Mouse (Mus musculus): ENCODE measurements around the gene Mknk2. TPM values are rescaled to one million over a fixed set of nuclear protein-coding genes. Genes with fewer than 3 reads are reported as not detected.
A peak's percentile ranks its signal among the peaks of the same experiment; 100 is the strongest.

Mknk2 gene
- total and polyA plus RNA-seq, 2 experiments: 87.0 to 88.6 TPM

DNA sequence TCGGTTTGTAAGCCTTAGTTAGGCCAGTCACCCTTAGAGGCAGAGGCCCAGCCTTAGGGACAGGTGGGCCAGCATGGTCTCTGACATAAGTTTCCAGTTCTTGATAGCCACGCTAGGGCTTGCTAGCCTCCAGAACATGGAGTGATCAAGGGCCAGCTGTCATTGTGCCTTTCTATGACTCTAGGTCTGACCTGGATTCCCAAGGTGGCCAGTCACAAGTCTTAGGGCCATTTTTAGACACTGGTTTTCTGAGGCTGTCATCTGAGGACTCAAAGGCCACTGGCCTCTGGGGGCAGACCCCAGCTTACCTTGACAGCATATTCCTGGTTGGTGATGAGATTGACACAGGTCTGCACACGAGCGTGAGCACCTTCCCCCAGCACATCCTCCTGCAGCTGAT is 6.7 kb downstream of the Mknk2 start:
- WGBS: 83% methylated on average over 4 of the region's 4 CpGs
- Histone ChIP-seq H3K79me2 (ENCODE audit: control insufficient read depth, insufficient read depth, low read length) (peaks cover 39% of the 10 kb centered on the region), H3K9ac (ENCODE audit: low read depth, low read length) (peak overlapping the region; percentile 8; the same call in 1 of the 2 replicates), H3K4me3 (ENCODE audit: insufficient read depth, low read depth, low read length) (no peak overlapping the region), H3K36me3 (ENCODE audit: control insufficient read depth, insufficient read depth, low read length) (peaks cover 42% of the 10 kb centered on the region), H3K27ac (replicated peaks; ENCODE audit: insufficient read depth, low read depth, low read length) (no peak overlapping the region), H3K27me3 (ENCODE audit: control insufficient read depth, insufficient read depth, low read length) (no peaks in the 10 kb centered on the region), H3K4me1 (ENCODE audit: control insufficient read depth, insufficient read depth, low read length) (peaks cover 64% of the 10 kb centered on the region)
- DNase-seq (ENCODE audit: extremely low read depth, low read depth, low spot score): no peak
- no peak for TF ChIP-seq POLR2A (IDR thresholded peaks at IDR 0.05; ENCODE audit: extremely low read depth, insufficient read depth, low read length)
- no peak for TF ChIP-seq CTCF (IDR thresholded peaks at IDR 0.05; ENCODE audit: low read depth, low read length)

DNA sequence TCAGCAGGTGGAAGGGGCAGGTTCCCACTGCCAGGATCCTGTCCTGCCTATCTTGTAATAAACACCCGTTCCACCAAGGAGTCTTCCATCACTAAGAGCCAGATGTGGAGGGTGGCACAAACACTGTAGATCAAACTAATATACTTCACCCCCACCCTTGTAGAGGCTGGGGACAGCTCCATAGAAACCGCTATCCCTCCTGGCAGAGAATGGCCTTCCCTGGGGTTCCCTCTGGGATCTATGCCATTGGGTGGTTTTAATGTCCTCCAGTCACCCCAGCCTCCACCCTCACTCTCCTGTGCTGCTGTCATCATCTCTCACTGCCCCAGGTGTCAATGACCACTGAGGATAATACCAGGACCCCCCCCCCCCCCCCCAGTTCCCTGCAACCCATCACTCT is 7.4 kb downstream of the Mknk2 start:
- peak; percentile 43 for DNase-seq (ENCODE audit: extremely low read depth, low read depth, low spot score)
- TF ChIP-seq CTCF (IDR thresholded peaks at IDR 0.05; ENCODE audit: low read depth, low read length): no peak
- Histone ChIP-seq H3K4me3 (ENCODE audit: insufficient read depth, low read depth, low read length) (no peak overlapping the region), H3K27me3 (ENCODE audit: control insufficient read depth, insufficient read depth, low read length) (no peaks in the 10 kb centered on the region), H3K9ac (ENCODE audit: low read depth, low read length) (peak overlapping the region; percentile 29; the same call in 1 of the 2 replicates), H3K4me1 (ENCODE audit: control insufficient read depth, insufficient read depth, low read length) (peaks cover 71% of the 10 kb centered on the region), H3K27ac (replicated peaks; ENCODE audit: insufficient read depth, low read depth, low read length) (peak overlapping the region; percentile 33; the same call in 1 of the 2 replicates), H3K79me2 (ENCODE audit: control insufficient read depth, insufficient read depth, low read length) (peaks cover 34% of the 10 kb centered on the region), H3K36me3 (ENCODE audit: control insufficient read depth, insufficient read depth, low read length) (peaks cover 42% of the 10 kb centered on the region)
- WGBS: 38% methylated on average over 2 of the region's 2 CpGs

DNA sequence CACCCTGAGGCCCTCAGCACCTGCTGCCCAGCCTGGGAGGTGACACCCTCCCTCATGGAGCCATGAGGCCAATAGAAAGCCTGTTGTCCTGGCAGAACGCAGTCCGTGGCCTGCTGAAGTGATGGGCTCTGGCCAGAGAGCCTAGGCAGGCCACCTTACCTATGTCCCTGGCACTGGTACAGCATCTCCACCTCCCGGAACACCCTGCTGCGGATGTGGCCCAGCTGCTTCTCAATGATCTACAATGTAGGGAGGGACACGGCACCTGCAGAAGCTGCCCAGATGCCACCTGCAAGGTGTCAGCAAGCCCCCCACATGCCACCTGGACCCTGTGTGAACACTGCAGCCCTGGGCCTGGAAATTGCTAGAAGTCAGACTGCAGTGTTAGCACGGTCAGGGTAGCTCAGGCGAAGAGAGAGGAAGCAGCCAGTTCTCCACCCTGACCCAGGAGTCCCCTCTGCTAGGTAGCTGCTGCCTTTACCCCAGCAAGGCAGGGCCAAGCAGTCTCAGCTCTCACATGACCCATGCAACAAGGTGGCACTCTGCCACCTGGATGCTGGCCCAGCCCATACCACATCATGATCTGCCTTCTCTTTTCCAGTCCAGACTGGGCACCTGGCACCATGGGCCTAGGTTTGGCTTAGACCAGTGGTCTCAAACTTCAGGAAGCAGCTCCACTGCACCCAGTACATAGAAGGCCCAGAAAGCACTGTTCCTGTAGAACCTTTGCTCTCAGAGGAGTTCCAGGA is 8.0 kb downstream of the Mknk2 start:
- Histone ChIP-seq H3K36me3 (ENCODE audit: control insufficient read depth, insufficient read depth, low read length) (peaks cover 42% of the 10 kb centered on the region), H3K4me1 (ENCODE audit: control insufficient read depth, insufficient read depth, low read length) (peaks cover 75% of the 10 kb centered on the region), H3K27ac (replicated peaks; ENCODE audit: insufficient read depth, low read depth, low read length) (peak overlapping the region; percentile 59), H3K9ac (ENCODE audit: low read depth, low read length) (peak overlapping the region; percentile 29; the same call in 1 of the 2 replicates), H3K4me3 (ENCODE audit: insufficient read depth, low read depth, low read length) (no peak overlapping the region), H3K27me3 (ENCODE audit: control insufficient read depth, insufficient read depth, low read length) (no peaks in the 10 kb centered on the region), H3K79me2 (ENCODE audit: control insufficient read depth, insufficient read depth, low read length) (peaks cover 31% of the 10 kb centered on the region)
- WGBS: 62% methylated on average over 7 of the region's 7 CpGs
- no peak for TF ChIP-seq POLR2A (IDR thresholded peaks at IDR 0.05; ENCODE audit: extremely low read depth, insufficient read depth, low read length)
- TF ChIP-seq CTCF (IDR thresholded peaks at IDR 0.05; ENCODE audit: low read depth, low read length): no peak
- DNase-seq (ENCODE audit: extremely low read depth, low read depth, low spot score): peak; percentile 90

DNA sequence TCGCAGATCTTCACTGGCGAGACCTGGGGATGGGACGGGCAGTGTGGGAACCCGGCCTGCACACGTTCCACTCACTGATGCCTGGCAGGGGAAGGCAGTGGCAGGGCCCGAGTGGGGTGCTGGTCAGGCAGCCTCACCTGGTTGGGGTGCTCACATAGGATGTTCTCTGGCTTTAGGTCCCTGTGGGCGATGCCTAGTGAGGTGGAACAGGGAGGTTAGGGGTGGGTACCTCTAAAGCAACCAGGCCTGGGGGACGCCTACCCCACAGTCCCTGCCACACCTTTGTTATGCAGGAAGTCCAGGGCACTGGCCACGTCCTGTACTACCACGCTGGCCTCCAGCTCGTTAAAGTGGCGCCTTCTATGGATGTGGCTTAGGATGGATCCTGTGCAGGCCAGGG is 8.9 kb downstream of the Mknk2 start:
- Histone ChIP-seq H3K27ac (replicated peaks; ENCODE audit: insufficient read depth, low read depth, low read length) (0 out of 2 replicates have a peak overlapping the region, but pooled peaks have one; percentile 59), H3K79me2 (ENCODE audit: control insufficient read depth, insufficient read depth, low read length) (peaks cover 28% of the 10 kb centered on the region), H3K4me1 (ENCODE audit: control insufficient read depth, insufficient read depth, low read length) (peaks cover 73% of the 10 kb centered on the region), H3K27me3 (ENCODE audit: control insufficient read depth, insufficient read depth, low read length) (no peaks in the 10 kb centered on the region), H3K36me3 (ENCODE audit: control insufficient read depth, insufficient read depth, low read length) (peaks cover 42% of the 10 kb centered on the region), H3K4me3 (ENCODE audit: insufficient read depth, low read depth, low read length) (no peak overlapping the region), H3K9ac (ENCODE audit: low read depth, low read length) (no peak overlapping the region; the same call in 1 of the 2 replicates)
- 86% methylated on average over 12 of the region's 12 CpGs for WGBS
- DNase-seq (ENCODE audit: extremely low read depth, low read depth, low spot score): no peak
- no peak for TF ChIP-seq CTCF (IDR thresholded peaks at IDR 0.05; ENCODE audit: low read depth, low read length)
- TF ChIP-seq POLR2A (IDR thresholded peaks at IDR 0.05; ENCODE audit: extremely low read depth, insufficient read depth, low read length): no peak

DNA sequence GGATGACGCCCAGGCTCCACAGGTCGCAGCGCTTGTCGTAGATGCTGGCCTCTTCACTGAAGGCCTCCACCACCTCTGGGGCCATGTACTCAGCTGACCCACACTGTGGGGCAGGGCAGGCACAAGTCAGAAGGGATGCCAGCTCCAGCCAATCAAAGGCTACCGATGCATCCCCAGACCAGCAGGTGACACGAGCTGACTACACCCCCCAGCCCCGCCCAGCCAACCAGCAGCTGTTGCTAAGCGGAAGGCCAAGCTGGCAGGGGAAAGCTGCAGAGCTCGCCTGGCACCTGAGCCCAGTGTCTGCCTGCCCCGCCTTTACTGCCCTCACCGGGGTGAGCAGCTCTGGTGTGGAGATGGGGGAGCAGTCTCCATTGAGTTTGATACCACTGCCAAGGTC is 9.3 kb downstream of the Mknk2 start:
- Histone ChIP-seq H3K36me3 (ENCODE audit: control insufficient read depth, insufficient read depth, low read length) (peaks cover 42% of the 10 kb centered on the region), H3K27ac (replicated peaks; ENCODE audit: insufficient read depth, low read depth, low read length) (no peak overlapping the region), H3K9ac (ENCODE audit: low read depth, low read length) (peak overlapping the region; percentile 27; the same call in 1 of the 2 replicates), H3K79me2 (ENCODE audit: control insufficient read depth, insufficient read depth, low read length) (peaks cover 24% of the 10 kb centered on the region), H3K4me1 (ENCODE audit: control insufficient read depth, insufficient read depth, low read length) (peaks cover 72% of the 10 kb centered on the region), H3K4me3 (ENCODE audit: insufficient read depth, low read depth, low read length) (no peak overlapping the region), H3K27me3 (ENCODE audit: control insufficient read depth, insufficient read depth, low read length) (no peaks in the 10 kb centered on the region)
- DNase-seq (ENCODE audit: extremely low read depth, low read depth, low spot score): peak; percentile 59
- TF ChIP-seq POLR2A (IDR thresholded peaks at IDR 0.05; ENCODE audit: extremely low read depth, insufficient read depth, low read length) (no peak), CTCF (IDR thresholded peaks at IDR 0.05; ENCODE audit: low read depth, low read length) (no peak)
- 61% methylated on average over 11 of the region's 11 CpGs for WGBS

DNA sequence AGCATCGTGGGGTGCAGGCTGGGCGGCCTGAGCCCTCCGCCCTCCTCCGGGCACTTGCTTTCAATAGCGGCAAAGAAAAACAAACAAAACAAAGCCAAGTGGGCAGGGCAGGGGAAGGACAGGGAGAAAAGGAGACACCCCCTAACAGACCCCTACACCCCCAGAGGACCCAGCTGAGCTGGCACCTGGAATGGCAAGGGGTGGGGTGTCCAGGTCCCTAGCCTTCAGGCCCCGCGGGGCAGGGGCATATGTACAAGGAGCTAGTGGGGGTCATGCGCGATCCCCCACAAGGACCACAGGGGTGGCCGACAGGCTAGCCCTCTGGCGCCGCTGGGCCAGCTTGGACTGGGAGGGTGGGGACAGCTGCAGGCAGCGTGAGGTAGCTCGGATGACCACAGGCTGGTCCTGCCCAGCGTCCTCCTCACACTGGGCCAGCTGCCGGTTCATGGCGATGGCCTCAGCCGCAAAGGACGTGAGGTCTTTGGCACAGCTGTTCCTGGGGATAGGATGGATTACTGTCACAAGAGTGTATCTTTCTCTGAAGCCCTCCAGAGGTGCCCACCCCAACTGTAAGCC is 11.0 kb downstream of the Mknk2 start:
- Histone ChIP-seq H3K27ac (replicated peaks; ENCODE audit: insufficient read depth, low read depth, low read length) (peak overlapping the region; percentile 97), H3K36me3 (ENCODE audit: control insufficient read depth, insufficient read depth, low read length) (peaks cover 42% of the 10 kb centered on the region), H3K4me3 (ENCODE audit: insufficient read depth, low read depth, low read length) (no peak overlapping the region), H3K9ac (ENCODE audit: low read depth, low read length) (peak overlapping the region; percentile 75), H3K79me2 (ENCODE audit: control insufficient read depth, insufficient read depth, low read length) (peaks cover 7% of the 10 kb centered on the region), H3K4me1 (ENCODE audit: control insufficient read depth, insufficient read depth, low read length) (peaks cover 61% of the 10 kb centered on the region), H3K27me3 (ENCODE audit: control insufficient read depth, insufficient read depth, low read length) (no peaks in the 10 kb centered on the region)
- peak; percentile 40 for DNase-seq (ENCODE audit: extremely low read depth, low read depth, low spot score)
- TF ChIP-seq CTCF (IDR thresholded peaks at IDR 0.05; ENCODE audit: low read depth, low read length) (no peak), POLR2A (IDR thresholded peaks at IDR 0.05; ENCODE audit: extremely low read depth, insufficient read depth, low read length) (no peak)
- 50% methylated on average over 19 of the region's 19 CpGs for WGBS

All from liver, adult 2 months (tissue).